ENCODE assay signal across 10 mouse cellular contexts in genomic region chr19:32230301-32230700, GRCm38 (mm10).
"Had no signal": no experiment of that assay in that cellular context is flagged by ENCODE, and none has a peak within 500 bp of the region (broad histone marks: within the 10 kb centered on the region; RNA-seq: fewer than 3 reads in every experiment).

No protein-coding gene starts in this region.

- DNase-seq: kidney, adult 8-10 months; kidney, postnatal 4 days; liver, postnatal 0 days; lung, postnatal 36 days had no signal

- H3K9ac ChIP-seq: liver, postnatal 0 days; lung, embryonic 15.5 days; midbrain, embryonic 13.5 days had no signal

- H3K27ac ChIP-seq: left cerebral cortex, adult 2 months; limb, embryonic 10.5 days; midbrain, embryonic 13.5 days; stomach, postnatal 0 days had no signal

- H3K4me1 ChIP-seq: midbrain, embryonic 13.5 days had no signal

- H3K4me3 ChIP-seq: left cerebral cortex, adult 2 months; limb, embryonic 10.5 days; lung, embryonic 15.5 days; midbrain, embryonic 13.5 days had no signal

- ATAC-seq: liver, postnatal 0 days; midbrain, embryonic 13.5 days had no signal

- H3K27me3 ChIP-seq: lung, embryonic 15.5 days; midbrain, embryonic 13.5 days had no signal

- H3K9me3 ChIP-seq: limb, embryonic 10.5 days; lung, embryonic 15.5 days; midbrain, embryonic 13.5 days had no signal

- H3K36me3 ChIP-seq: limb, embryonic 10.5 days; lung, embryonic 15.5 days; midbrain, embryonic 13.5 days had no signal

- H3K4me2 ChIP-seq: liver, embryonic 11.5 days; lung, embryonic 15.5 days; midbrain, embryonic 13.5 days had no signal
